Mouse (Mus musculus) lung, postnatal 0 days (tissue): ENCODE results near the gene Slc36a1.

ENCODE experiments used
- CTCF ChIP-seq: IDR thresholded peaks from 2 replicates; pipeline ENCODE4 v1.5.1; 2016; ENCODE audit warnings: antibody characterized with exemption, mild to moderate bottlenecking
- EP300 ChIP-seq: IDR thresholded peaks from 2 replicates; pipeline ENCODE4 v1.6.1; 2016; ENCODE audit warnings: antibody characterized with exemption, mild to moderate bottlenecking, control low read depth

DNA sequence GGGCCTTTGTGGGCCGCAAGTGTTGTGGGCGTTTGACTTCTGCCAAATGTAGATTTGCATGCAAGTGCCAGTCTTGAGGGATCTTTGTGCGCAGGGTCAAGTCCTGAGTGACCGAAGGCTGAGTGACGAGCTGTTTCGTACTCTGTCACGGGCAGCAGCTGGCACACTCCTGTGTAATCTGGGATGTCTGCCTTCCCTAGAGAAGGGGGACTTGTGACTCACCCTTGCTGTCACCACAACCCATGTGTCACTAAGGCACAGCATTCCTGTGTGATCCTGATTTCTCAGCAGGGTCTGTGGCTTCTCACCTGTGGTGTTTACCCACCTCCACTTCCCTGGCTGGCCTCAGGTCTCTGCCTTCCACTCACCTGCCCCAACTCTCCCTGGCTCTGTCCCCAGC, 13.7 kb downstream of the Slc36a1 start:
- TF ChIP-seq CTCF = no peak
- no peak for TF ChIP-seq EP300
